ENCODE assay signal across 21 mouse cellular contexts in genomic region chr13:111926801-111927200, GRCm38 (mm10).
DNase-seq lines count a peak whose midpoint lies in the region; ATAC-seq lines count a peak whose summit lies in the region.
"Had no signal": no experiment of that assay in that cellular context is flagged by ENCODE, and none has a peak within 500 bp of the region (broad histone marks: within the 10 kb centered on the region; RNA-seq: fewer than 3 reads in every experiment).

No protein-coding gene starts in this region.

- peaks cover 13% of the 10 kb centered on the region for H3K9me3 ChIP-seq in embryonic facial prominence, embryonic 14.5 days (ENCODE audit: control insufficient read depth, low read length)
- peaks cover 8% of the 10 kb centered on the region for H3K9me3 ChIP-seq in embryonic facial prominence, embryonic 10.5 days
- no peaks in the 10 kb centered on the region for H3K9me3 ChIP-seq in hindbrain, embryonic 16.5 days (ENCODE audit: control insufficient read depth, low read length)
- peaks cover 7% of the 10 kb centered on the region; the same call in 1 of the 2 replicates for H3K9me3 ChIP-seq in hindbrain, embryonic 12.5 days (replicated peaks)
- H3K9me3 ChIP-seq: G1E had no signal

- no peak overlapping the region for H3K27ac ChIP-seq in embryonic facial prominence, embryonic 14.5 days (replicated peaks; ENCODE audit: low read depth, low read length)
- no peak overlapping the region for H3K27ac ChIP-seq in embryonic facial prominence, embryonic 10.5 days (replicated peaks)
- no peak overlapping the region for H3K27ac ChIP-seq in hindbrain, embryonic 16.5 days (ENCODE audit: low read depth, low read length)
- H3K27ac ChIP-seq in hindbrain, embryonic 12.5 days = no peak overlapping the region
- H3K27ac ChIP-seq: heart, embryonic 13.5 days; left cerebral cortex, adult 2 months; limb, embryonic 13.5 days; neural tube, embryonic 13.5 days had no signal

- no peaks in the 10 kb centered on the region for H3K27me3 ChIP-seq in embryonic facial prominence, embryonic 14.5 days (replicated peaks; ENCODE audit: control insufficient read depth, insufficient read depth, low read length)
- no peaks in the 10 kb centered on the region for H3K27me3 ChIP-seq in embryonic facial prominence, embryonic 10.5 days (replicated peaks; ENCODE audit: low read depth, poor library complexity, severe bottlenecking)
- no peaks in the 10 kb centered on the region for H3K27me3 ChIP-seq in hindbrain, embryonic 16.5 days (replicated peaks; ENCODE audit: control insufficient read depth, insufficient read depth, low read length)
- no peaks in the 10 kb centered on the region for H3K27me3 ChIP-seq in hindbrain, embryonic 12.5 days
- H3K27me3 ChIP-seq: heart, embryonic 13.5 days; limb, embryonic 13.5 days; megakaryocyte, embryonic 14.5 days; neural tube, embryonic 13.5 days had no signal

- H3K4me2 ChIP-seq in embryonic facial prominence, embryonic 14.5 days (ENCODE audit: low read depth, low read length) = no peak overlapping the region
- no peak overlapping the region for H3K4me2 ChIP-seq in hindbrain, embryonic 16.5 days (ENCODE audit: low read length)
- H3K4me2 ChIP-seq in hindbrain, embryonic 12.5 days (replicated peaks) = no peak overlapping the region
- H3K4me2 ChIP-seq: heart, embryonic 13.5 days; limb, embryonic 13.5 days; neural tube, embryonic 13.5 days had no signal

- WGBS in embryonic facial prominence, embryonic 14.5 days = 80% methylated on average over 8 of the region's 8 CpGs
- WGBS in embryonic facial prominence, embryonic 10.5 days = 87% methylated on average over 8 of the region's 8 CpGs
- 58% methylated on average over 8 of the region's 8 CpGs for WGBS in hindbrain, embryonic 16.5 days
- 83% methylated on average over 8 of the region's 8 CpGs for WGBS in hindbrain, embryonic 12.5 days

- no peak overlapping the region for H3K4me3 ChIP-seq in embryonic facial prominence, embryonic 14.5 days (ENCODE audit: low read depth, low read length)
- H3K4me3 ChIP-seq in embryonic facial prominence, embryonic 10.5 days = no peak overlapping the region
- H3K4me3 ChIP-seq in hindbrain, embryonic 16.5 days (ENCODE audit: low read length) = no peak overlapping the region
- no peak overlapping the region for H3K4me3 ChIP-seq in hindbrain, embryonic 12.5 days
- H3K4me3 ChIP-seq: heart, embryonic 13.5 days; left cerebral cortex, adult 2 months; limb, embryonic 13.5 days; megakaryocyte, embryonic 14.5 days; neural tube, embryonic 13.5 days had no signal

- peak; percentile 5 for DNase-seq in embryonic facial prominence, embryonic 14.5 days (ENCODE audit: low spot score)
- DNase-seq in embryonic facial prominence, embryonic 10.5 days (ENCODE audit: low spot score) = no peak
- peak; percentile 60 for DNase-seq in brain, adult 2 months (ENCODE audit: low read depth, low spot score)
- peak; percentile 63 for DNase-seq in cerebellum, adult 9-10 months
- no peak for DNase-seq in ovary, postnatal 36 days (ENCODE audit: low spot score)
- DNase-seq in lung, postnatal 10 days = no peak
- DNase-seq: heart, postnatal 4 days; kidney, adult 18-20 months; kidney, postnatal 10 days; lung, postnatal 14 days; right cerebral cortex, postnatal 4 days; thymus, postnatal 4 days had no signal

- ATAC-seq in embryonic facial prominence, embryonic 14.5 days (ENCODE audit: low read depth) = no peak
- ATAC-seq in hindbrain, embryonic 16.5 days = peak; percentile 85
- no peak for ATAC-seq in hindbrain, embryonic 12.5 days (ENCODE audit: low FRiP score)
- ATAC-seq: CD4-positive, CD25-positive, alpha-beta regulatory T cell, adult 4 months had no signal

- peaks cover 3% of the 10 kb centered on the region; the same call in 1 of the 2 replicates for H3K4me1 ChIP-seq in embryonic facial prominence, embryonic 14.5 days (ENCODE audit: control insufficient read depth, insufficient read depth, low read length)
- 0 out of 2 replicates have a peak, but pooled peaks cover 7% of the 10 kb centered on the region for H3K4me1 ChIP-seq in embryonic facial prominence, embryonic 10.5 days
- no peaks in the 10 kb centered on the region for H3K4me1 ChIP-seq in hindbrain, embryonic 16.5 days (ENCODE audit: control insufficient read depth, insufficient read depth, low read depth, low read length)
- no peaks in the 10 kb centered on the region for H3K4me1 ChIP-seq in hindbrain, embryonic 12.5 days
- H3K4me1 ChIP-seq: limb, embryonic 13.5 days; megakaryocyte, embryonic 14.5 days; neural tube, embryonic 13.5 days had no signal

- no peaks in the 10 kb centered on the region for H3K36me3 ChIP-seq in embryonic facial prominence, embryonic 14.5 days (ENCODE audit: control insufficient read depth, insufficient read depth, low read length)
- no peaks in the 10 kb centered on the region for H3K36me3 ChIP-seq in embryonic facial prominence, embryonic 10.5 days (replicated peaks)
- H3K36me3 ChIP-seq in hindbrain, embryonic 16.5 days (ENCODE audit: control insufficient read depth, insufficient read depth, low read length) = no peaks in the 10 kb centered on the region
- H3K36me3 ChIP-seq in hindbrain, embryonic 12.5 days = no peaks in the 10 kb centered on the region
- H3K36me3 ChIP-seq: G1E; heart, embryonic 13.5 days; limb, embryonic 13.5 days; neural tube, embryonic 13.5 days had no signal

- no peak overlapping the region for H3K9ac ChIP-seq in embryonic facial prominence, embryonic 14.5 days (ENCODE audit: low read depth, low read length)
- no peak overlapping the region for H3K9ac ChIP-seq in hindbrain, embryonic 16.5 days (ENCODE audit: low read depth, low read length)
- no peak overlapping the region for H3K9ac ChIP-seq in hindbrain, embryonic 12.5 days
- H3K9ac ChIP-seq: heart, embryonic 13.5 days; limb, embryonic 13.5 days; neural tube, embryonic 13.5 days had no signal

Comparison
In these comparisons a context has a peak if more than half of its experiments do, and no peak if none do; other contexts are left out.
1. DNase-seq: peak in embryonic facial prominence, embryonic 14.5 days (single experiment), brain, adult 2 months (single experiment) and cerebellum, adult 9-10 months (single experiment); none in embryonic facial prominence, embryonic 10.5 days (single experiment), ovary, postnatal 36 days (single experiment) and lung, postnatal 10 days (single experiment).